Mouse (Mus musculus) hindbrain, postnatal 0 days (tissue): ENCODE results near the gene Lrba. TPM values are rescaled to one million over a fixed set of nuclear protein-coding genes. Genes with fewer than 3 reads are reported as not detected.
A peak's percentile ranks its signal among the peaks of the same experiment; 100 is the strongest.

ENCODE experiments used
- ATAC-seq: fragments of 200-750 bp; cut with Nextera tagmentation; 2 replicates; pipeline ENCODE4 v1.8.0; 2017; ENCODE audit warnings: mild to moderate bottlenecking, moderate TSS enrichment, moderate library complexity
- DNase-seq: peaks from one replicate; pipeline ENCODE4 v3.0.0-alpha.2; 2015; ENCODE audit warnings: low spot score
- H3K27ac ChIP-seq: fragments of 300-500 bp; sonication (generic); 2 replicates; pipeline ENCODE4 v1.5.1; 2014; ENCODE audit warnings: mild to moderate bottlenecking
- H3K27me3 ChIP-seq: fragments of 300-500 bp; sonication (generic); 2 replicates; pipeline ENCODE4 v1.6.1; 2014; ENCODE audit warnings: low read length, mixed read lengths; ENCODE audit not compliant: insufficient read depth
- H3K36me3 ChIP-seq: fragments of 300-500 bp; sonication (generic); 2 replicates; pipeline ENCODE4 v1.6.1; 2014; ENCODE audit warnings: low read length, mixed read lengths; ENCODE audit not compliant: insufficient read depth
- H3K4me1 ChIP-seq: fragments of 300-500 bp; sonication (generic); 2 replicates; pipeline ENCODE4 v1.6.1; 2014; ENCODE audit warnings: antibody characterized with exemption, low read length, mixed read lengths; ENCODE audit not compliant: insufficient read depth
- H3K4me2 ChIP-seq: fragments of 300-500 bp; sonication (generic); 2 replicates; pipeline ENCODE4 v1.6.1; 2014; ENCODE audit warnings: low read depth, mild to moderate bottlenecking, low read length, moderate library complexity, mixed read lengths
- H3K4me3 ChIP-seq: fragments of 300-500 bp; sonication (generic); 2 replicates; pipeline ENCODE4 v1.5.1; 2014; ENCODE audit warnings: low read length
- H3K9ac ChIP-seq: fragments of 300-500 bp; sonication (generic); replicated peaks from 2 replicates; pipeline ENCODE4 v1.6.1; 2014; ENCODE audit warnings: mild to moderate bottlenecking, low read length, moderate library complexity, mixed read lengths
- H3K9me3 ChIP-seq: fragments of 300-500 bp; sonication (generic); 2 replicates; pipeline ENCODE4 v1.6.1; 2016; ENCODE audit warnings: low read length, mixed read lengths
- CTCF ChIP-seq: IDR thresholded peaks from 2 replicates; pipeline ENCODE4 v1.5.1; 2016; ENCODE audit warnings: antibody characterized with exemption, control low read depth, low read depth
- WGBS: fragments of 180-500 bp; shearing (Covaris S2); extraction: QIAGEN DNeasy Blood & Tissue Kit; methylation state at CpG from one replicate; pipeline ENCODE4 v1.1.7; 2014; 5-methylcytosine and 5-hydroxymethylcytosine counted together
- polyA plus RNA-seq: library from polyadenylated mRNA; unstranded; fragments of >200 nt; fragmentation: Nextera tagmentation; extraction: Ambion mirVana; gene quantifications from 2 replicates; pipeline ENCODE4 v1.2.1, GENCODE M21; 2015
- total RNA-seq: library from RNA; depleted of rRNA; stranded (reverse); fragments of >200 nt; gene quantifications from 2 replicates; pipeline ENCODE4 v1.2.3, GENCODE M21; 2014

Gene Lrba
- total and polyA plus RNA-seq, 2 experiments from 2014 or later: 5.5 to 36.6 TPM

GRCm38 (mm10) chr3:86571518-86571917, 347.0 kb downstream of the Lrba start:
- ATAC-seq (no peak), DNase-seq (no peak)
- no peak overlapping the region for H3K4me2 ChIP-seq
- no peaks in the 10 kb centered on the region for H3K9me3 ChIP-seq
- H3K9ac ChIP-seq: no peak overlapping the region
- no peaks in the 10 kb centered on the region for H3K36me3 ChIP-seq
- H3K4me1 ChIP-seq: no peaks in the 10 kb centered on the region
- no peak overlapping the region for H3K27ac ChIP-seq
- TF ChIP-seq CTCF: no peak
- H3K27me3 ChIP-seq: no peaks in the 10 kb centered on the region
- WGBS: 44% methylated on average over 4 of the region's 4 CpGs
- no peak overlapping the region for H3K4me3 ChIP-seq

GRCm38 (mm10) chr3:86572519-86573244, 348.2 kb downstream of the Lrba start:
- no peak overlapping the region for H3K4me3 ChIP-seq
- no peak overlapping the region for H3K9ac ChIP-seq
- H3K9me3 ChIP-seq: no peaks in the 10 kb centered on the region
- no peaks in the 10 kb centered on the region for H3K36me3 ChIP-seq
- WGBS: 45% methylated on average over 3 of the region's 3 CpGs
- H3K27me3 ChIP-seq: no peaks in the 10 kb centered on the region
- TF ChIP-seq CTCF: no peak
- no peaks in the 10 kb centered on the region for H3K4me1 ChIP-seq
- H3K27ac ChIP-seq: no peak overlapping the region
- ATAC-seq: no peak
- H3K4me2 ChIP-seq: no peak overlapping the region
- DNase-seq: no peak

GRCm38 (mm10) chr3:86575312-86575711, 350.8 kb downstream of the Lrba start:
- H3K9ac ChIP-seq: no peak overlapping the region
- ATAC-seq (no peak), DNase-seq (no peak)
- H3K9me3 ChIP-seq: no peaks in the 10 kb centered on the region
- H3K27ac ChIP-seq: no peak overlapping the region
- no peak for TF ChIP-seq CTCF
- H3K4me1 ChIP-seq: no peaks in the 10 kb centered on the region
- H3K36me3 ChIP-seq: no peaks in the 10 kb centered on the region
- no peak overlapping the region for H3K4me2 ChIP-seq
- no peak overlapping the region for H3K4me3 ChIP-seq
- no peaks in the 10 kb centered on the region for H3K27me3 ChIP-seq

GRCm38 (mm10) chr3:86602284-86602683, 377.8 kb downstream of the Lrba start:
- Histone ChIP-seq H3K36me3 (no peaks in the 10 kb centered on the region), H3K4me3 (no peak overlapping the region), H3K9me3 (no peaks in the 10 kb centered on the region), H3K27ac (no peak overlapping the region), H3K4me1 (no peaks in the 10 kb centered on the region), H3K27me3 (no peaks in the 10 kb centered on the region), H3K9ac (no peak overlapping the region), H3K4me2 (no peak overlapping the region)
- DNase-seq (peak; percentile 49), ATAC-seq (no peak)
- 40% methylated on average over 3 of the region's 3 CpGs for WGBS
- TF ChIP-seq CTCF: no peak

- no peak overlapping the region for H3K4me3 ChIP-seq
- 86% methylated on average over 8 of the region's 8 CpGs for WGBS
- H3K27me3 ChIP-seq: no peaks in the 10 kb centered on the region
- H3K9me3 ChIP-seq: no peaks in the 10 kb centered on the region
- DNase-seq (no peak), ATAC-seq (no peak)
- H3K36me3 ChIP-seq: no peaks in the 10 kb centered on the region
- TF ChIP-seq CTCF: no peak
- no peaks in the 10 kb centered on the region for H3K4me1 ChIP-seq
- no peak overlapping the region for H3K27ac ChIP-seq
- no peak overlapping the region for H3K9ac ChIP-seq
- no peak overlapping the region for H3K4me2 ChIP-seq
Observed at GRCm38 (mm10) chr3:86605775-86606174, 381.3 kb downstream of the Lrba start.

- ATAC-seq (no peak), DNase-seq (no peak)
- WGBS: 77% methylated on average over 4 of the region's 4 CpGs
Observed at GRCm38 (mm10) chr3:86627008-86627743, 402.7 kb downstream of the Lrba start.

GRCm38 (mm10) chr3:86629379-86629778, 404.9 kb downstream of the Lrba start:
- no peaks in the 10 kb centered on the region for H3K36me3 ChIP-seq
- H3K9ac ChIP-seq: no peak overlapping the region
- H3K4me1 ChIP-seq: no peaks in the 10 kb centered on the region
- no peaks in the 10 kb centered on the region for H3K9me3 ChIP-seq
- no peak for ATAC-seq
- H3K27ac ChIP-seq: no peak overlapping the region
- no peak overlapping the region for H3K4me3 ChIP-seq
- H3K4me2 ChIP-seq: no peak overlapping the region
- TF ChIP-seq CTCF: no peak
- H3K27me3 ChIP-seq: no peaks in the 10 kb centered on the region
- 91% methylated on average over 4 of the region's 4 CpGs for WGBS
- DNase-seq: no peak

More at GRCm38 (mm10) chr3:86627008-86627743, 402.7 kb downstream of the Lrba start:
- TF ChIP-seq CTCF: no peak
- Histone ChIP-seq H3K27me3 (no peaks in the 10 kb centered on the region), H3K4me3 (no peak overlapping the region), H3K9ac (no peak overlapping the region), H3K36me3 (no peaks in the 10 kb centered on the region), H3K9me3 (no peaks in the 10 kb centered on the region), H3K4me1 (no peaks in the 10 kb centered on the region), H3K4me2 (no peak overlapping the region), H3K27ac (no peak overlapping the region)
